Comparison of ENCODE assay signal across 9 mouse cellular contexts in genomic region chr9:63702502-63703013, GRCm38 (mm10). TPM values are rescaled to one million over a fixed set of nuclear protein-coding genes. Genes with fewer than 3 reads are reported as not detected.
DNase-seq lines count a peak whose midpoint lies in the region; ATAC-seq and TF ChIP-seq lines count a peak whose summit lies in the region.
"Had no signal": no experiment of that assay in that cellular context is flagged by ENCODE, and none has a peak within 500 bp of the region (broad histone marks: within the 10 kb centered on the region; RNA-seq: fewer than 3 reads in every experiment).

No protein-coding gene starts in this region.

- TF ChIP-seq CTCF in lung, embryonic 14.5 days (IDR thresholded peaks at IDR 0.05; ENCODE audit: low read depth) = no peak
- TF ChIP-seq CTCF in cerebellum, adult 2 months (IDR thresholded peaks at IDR 0.05; ENCODE audit: borderline replicate concordance, insufficient read depth, low read depth, low read length) = no peak

- DNase-seq in adrenal gland, adult 2 months = peak; percentile 64
- no peak for DNase-seq in adrenal gland, adult 8-10 months
- DNase-seq in lung, embryonic 14.5 days = peak; percentile 87
- DNase-seq in lung, postnatal 25 days (ENCODE audit: low spot score) = no peak
- DNase-seq in gastrocnemius, adult 8-10 months (ENCODE audit: low spot score in 2 of 2) = peak; percentile 51 to 66
- no peak for DNase-seq in cerebellum, adult 2 months
- no peak for DNase-seq in cerebellum, adult 11-12 months

- H3K27ac ChIP-seq in lung, embryonic 14.5 days (ENCODE audit: low read depth) = peak overlapping the region; percentile 10; the same call in 1 of the 2 replicates
- H3K27ac ChIP-seq in limb, embryonic 12.5 days = peak overlapping the region; percentile 66; the same call in 1 of the 2 replicates
- H3K27ac ChIP-seq in cerebellum, adult 2 months (ENCODE audit: insufficient read depth, low read length) = no peak overlapping the region
- H3K27ac ChIP-seq: liver, embryonic 14.5 days had no signal

- no peak for TF ChIP-seq POLR2A in cerebellum, adult 2 months (IDR thresholded peaks at IDR 0.05; ENCODE audit: borderline replicate concordance, insufficient read depth, low read length)

- H3K4me3 ChIP-seq in lung, embryonic 14.5 days (ENCODE audit: low read depth, low read length) = no peak overlapping the region
- H3K4me3 ChIP-seq in limb, embryonic 12.5 days (replicated peaks) = no peak overlapping the region
- no peak overlapping the region for H3K4me3 ChIP-seq in cerebellum, adult 2 months (replicated peaks; ENCODE audit: insufficient read depth, low read depth, low read length)

- no peak overlapping the region for H3K9ac ChIP-seq in lung, embryonic 14.5 days
- H3K9ac ChIP-seq in limb, embryonic 12.5 days (replicated peaks) = no peak overlapping the region
- H3K9ac ChIP-seq: liver, embryonic 14.5 days had no signal

- H3K4me1 ChIP-seq in lung, embryonic 14.5 days (ENCODE audit: insufficient read depth) = peaks cover 52% of the 10 kb centered on the region
- H3K4me1 ChIP-seq in limb, embryonic 12.5 days (replicated peaks) = peaks cover 76% of the 10 kb centered on the region
- H3K4me1 ChIP-seq in cerebellum, adult 2 months (ENCODE audit: control insufficient read depth, insufficient read depth, low read length) = peaks cover 16% of the 10 kb centered on the region

- peak; percentile 73 for ATAC-seq in lung, embryonic 14.5 days (ENCODE audit: insufficient read depth)
- ATAC-seq in limb, embryonic 12.5 days (ENCODE audit: insufficient number of reproducible peaks, insufficient read depth, low FRiP score, low TSS enrichment, low read depth) = no peak

- H3K4me2 ChIP-seq in lung, embryonic 14.5 days = peak overlapping the region; percentile 25; the same call in 1 of the 2 replicates
- no peak overlapping the region for H3K4me2 ChIP-seq in limb, embryonic 12.5 days

- H3K27me3 ChIP-seq in lung, embryonic 14.5 days (ENCODE audit: insufficient read depth, low read length) = no peaks in the 10 kb centered on the region
- H3K27me3 ChIP-seq in limb, embryonic 12.5 days = no peaks in the 10 kb centered on the region
- no peaks in the 10 kb centered on the region for H3K27me3 ChIP-seq in cerebellum, adult 2 months (ENCODE audit: control insufficient read depth, insufficient read depth, low read length)

- WGBS in lung, embryonic 14.5 days = 24% methylated on average over 16 of the region's 16 CpGs
- WGBS in limb, embryonic 12.5 days = 51% methylated on average over 16 of the region's 16 CpGs
- WGBS in cerebellum, adult 2 months = 44% methylated on average over 16 of the region's 16 CpGs

- H3K9me3 ChIP-seq in lung, embryonic 14.5 days (ENCODE audit: low read depth, low read length) = no peaks in the 10 kb centered on the region
- no peaks in the 10 kb centered on the region for H3K9me3 ChIP-seq in limb, embryonic 12.5 days

- no peaks in the 10 kb centered on the region for H3K36me3 ChIP-seq in lung, embryonic 14.5 days (ENCODE audit: insufficient read depth)
- H3K36me3 ChIP-seq in limb, embryonic 12.5 days = peaks cover 7% of the 10 kb centered on the region

RNA-seq across cellular contexts. Expression of gene Smad3, which starts 55.2 kb away (rescaled TPM):
- 10 to 100 TPM; 30.4 to 33.7 TPM for total RNA-seq in adrenal gland, adult 2 months (2021)
- 29.5 and 41.9 TPM in 2 replicates for polyA plus RNA-seq in adrenal gland, adult 2 months (2012; rRNA removed)
- total RNA-seq in adrenal gland, adult 8-10 months (2022) = 10 to 100 TPM; 27.0 to 49.6 (median 37.1) TPM
- polyA plus RNA-seq in lung, embryonic 14.5 days (2014; fragmentation: Nextera tagmentation; extraction: Ambion mirVana) = 16.1 and 16.4 TPM in 2 replicates
- total RNA-seq in gastrocnemius, adult 8-10 months (2022) = 10 to 100 TPM; 44.2 to 62.0 (median 46.1) TPM
- polyA plus RNA-seq in limb, embryonic 12.5 days (2016; fragmentation: Nextera tagmentation; extraction: Ambion mirVana) = 39.9 and 43.4 TPM in 2 replicates
- polyA plus RNA-seq in cerebellum, adult 2 months (2012; rRNA removed) = 19.9 and 28.2 TPM in 2 replicates

Comparison
In these comparisons a context has a peak if more than half of its experiments do, and no peak if none do; other contexts are left out.
1. DNase-seq: peak in adrenal gland, adult 2 months (single experiment), lung, embryonic 14.5 days (single experiment) and gastrocnemius, adult 8-10 months (2 of 2); none in adrenal gland, adult 8-10 months (single experiment), lung, postnatal 25 days (single experiment), cerebellum, adult 2 months (0 of 2) and cerebellum, adult 11-12 months (single experiment).